Mouse (Mus musculus) hindbrain, embryonic 13.5 days (tissue): ENCODE data around the gene Id1. TPM values are rescaled to one million over a fixed set of nuclear protein-coding genes. Genes with fewer than 3 reads are reported as not detected.

Source experiments
- ATAC-seq: fragments of 200-750 bp; cut with Nextera tagmentation; 2 replicates; pipeline ENCODE4 v1.8.0; 2017; ENCODE audit warnings: moderate TSS enrichment; ENCODE audit not compliant: low FRiP score
- H3K27ac ChIP-seq: fragments of 300-500 bp; sonication (generic); 2 replicates; pipeline ENCODE4 v1.5.1; 2015; ENCODE audit warnings: inconsistent platforms, mild to moderate bottlenecking, moderate library complexity
- H3K27me3 ChIP-seq: fragments of 300-500 bp; sonication (generic); 2 replicates; pipeline ENCODE4 v1.6.1; 2015; ENCODE audit warnings: mild to moderate bottlenecking, inconsistent platforms
- H3K36me3 ChIP-seq: fragments of 300-500 bp; sonication (generic); 2 replicates; pipeline ENCODE4 v1.6.1; 2015; ENCODE audit warnings: mild to moderate bottlenecking, inconsistent platforms
- H3K4me1 ChIP-seq: fragments of 300-500 bp; sonication (generic); replicated peaks from 2 replicates; pipeline ENCODE4 v1.6.1; 2015; ENCODE audit warnings: inconsistent platforms
- H3K4me2 ChIP-seq: fragments of 300-500 bp; sonication (generic); 2 replicates; pipeline ENCODE4 v1.6.1; 2015; ENCODE audit warnings: inconsistent platforms, mild to moderate bottlenecking, moderate library complexity
- H3K4me3 ChIP-seq: fragments of 300-500 bp; sonication (generic); 2 replicates; pipeline ENCODE4 v1.5.1; 2015; ENCODE audit warnings: mild to moderate bottlenecking, inconsistent platforms
- H3K9ac ChIP-seq: fragments of 300-500 bp; sonication (generic); 2 replicates; pipeline ENCODE4 v1.6.1; 2015; ENCODE audit warnings: mild to moderate bottlenecking, inconsistent platforms
- H3K9me3 ChIP-seq: fragments of 300-500 bp; sonication (generic); 2 replicates; pipeline ENCODE4 v1.6.1; 2016; ENCODE audit warnings: inconsistent platforms
- WGBS: fragments of 180-500 bp; shearing (Covaris S2); methylation state at CpG from one replicate; pipeline ENCODE4 v1.1.7; 2015; 5-methylcytosine and 5-hydroxymethylcytosine counted together
- polyA plus RNA-seq: library from polyadenylated mRNA; unstranded; fragments of >200 nt; fragmentation: Nextera tagmentation; extraction: Ambion mirVana; gene quantifications from 2 replicates; pipeline ENCODE4 v1.2.1, GENCODE M21; 2015

Id1 gene
- polyA plus RNA-seq, 1 experiment from 2014 or later = 87.0 TPM

GRCm38 (mm10) chr2:152764172-152765044, 28.4 kb downstream of the Id1 start:
- no peaks in the 10 kb centered on the region for H3K27me3 ChIP-seq
- 4% methylated on average over 14 of the region's 14 CpGs for WGBS
- ATAC-seq = no peak; the same call in none of the 2 replicates
- no peaks in the 10 kb centered on the region for H3K36me3 ChIP-seq
- H3K9ac ChIP-seq = peak overlapping the region; percentile 49; the same call in 1 of the 2 replicates
- no peak overlapping the region for H3K27ac ChIP-seq
- peaks cover 23% of the 10 kb centered on the region for H3K4me1 ChIP-seq
- 0 out of 2 replicates have a peak overlapping the region, but pooled peaks have one; percentile 7 for H3K4me3 ChIP-seq
- peak overlapping the region; percentile 40 for H3K4me2 ChIP-seq
- H3K9me3 ChIP-seq = no peaks in the 10 kb centered on the region

- Histone ChIP-seq H3K36me3 (no peaks in the 10 kb centered on the region), H3K27ac (no peak overlapping the region; the same call in 1 of the 2 replicates), H3K9me3 (no peaks in the 10 kb centered on the region), H3K4me3 (no peak overlapping the region), H3K27me3 (no peaks in the 10 kb centered on the region), H3K4me1 (peaks cover 23% of the 10 kb centered on the region), H3K4me2 (peak overlapping the region; percentile 40), H3K9ac (peak overlapping the region; percentile 49; the same call in 1 of the 2 replicates)
- 29% methylated on average over 7 of the region's 7 CpGs for WGBS
- ATAC-seq = peak; percentile 30; the same call in 1 of the 2 replicates
Measured at GRCm38 (mm10) chr2:152765045-152765674, 29.1 kb downstream of the Id1 start.

DNA sequence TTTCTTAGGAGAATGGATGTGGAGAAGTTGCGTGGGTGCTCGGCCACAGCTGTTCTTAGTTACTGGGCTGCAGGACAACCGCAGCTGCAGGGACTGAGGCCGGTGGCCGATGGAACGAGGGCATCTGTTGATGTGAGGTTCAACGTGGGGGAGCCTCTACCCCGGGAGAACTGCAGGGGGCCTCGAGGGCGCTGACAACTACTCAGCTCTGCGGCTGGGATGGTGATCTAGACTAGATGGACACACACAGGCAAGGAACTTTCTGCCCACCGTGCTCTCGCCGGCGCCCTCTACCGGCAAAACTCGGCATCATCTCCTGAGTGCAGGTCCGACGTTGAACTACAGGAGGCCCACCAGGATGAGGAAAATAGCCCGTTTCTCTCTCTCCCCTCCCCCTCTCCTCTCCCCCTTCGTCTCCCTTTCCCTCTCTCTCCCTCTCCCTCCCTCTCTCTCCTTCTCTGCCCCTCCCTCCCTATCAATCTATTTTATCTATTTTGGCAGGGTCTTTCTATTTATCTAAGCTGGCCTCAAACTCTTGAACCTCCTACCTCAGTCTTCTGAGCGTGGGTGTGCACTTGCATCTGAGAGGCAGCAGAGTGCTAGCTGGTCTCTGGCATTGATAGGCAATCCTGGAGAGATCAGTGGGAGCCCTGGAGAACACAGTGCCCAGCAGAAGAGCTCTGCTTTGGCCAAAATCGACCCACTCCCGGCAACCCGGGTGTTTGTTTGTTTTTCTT, 30.5 kb downstream of the Id1 start:
- Histone ChIP-seq H3K27ac (no peak overlapping the region; the same call in 1 of the 2 replicates), H3K27me3 (no peaks in the 10 kb centered on the region), H3K36me3 (no peaks in the 10 kb centered on the region), H3K4me2 (no peak overlapping the region), H3K4me3 (no peak overlapping the region), H3K9ac (no peak overlapping the region), H3K9me3 (no peaks in the 10 kb centered on the region), H3K4me1 (peaks cover 23% of the 10 kb centered on the region)
- ATAC-seq = 0 out of 2 replicates have a peak, but pooled peaks have one; percentile 40
- WGBS = 21% methylated on average over 25 of the region's 25 CpGs

DNA sequence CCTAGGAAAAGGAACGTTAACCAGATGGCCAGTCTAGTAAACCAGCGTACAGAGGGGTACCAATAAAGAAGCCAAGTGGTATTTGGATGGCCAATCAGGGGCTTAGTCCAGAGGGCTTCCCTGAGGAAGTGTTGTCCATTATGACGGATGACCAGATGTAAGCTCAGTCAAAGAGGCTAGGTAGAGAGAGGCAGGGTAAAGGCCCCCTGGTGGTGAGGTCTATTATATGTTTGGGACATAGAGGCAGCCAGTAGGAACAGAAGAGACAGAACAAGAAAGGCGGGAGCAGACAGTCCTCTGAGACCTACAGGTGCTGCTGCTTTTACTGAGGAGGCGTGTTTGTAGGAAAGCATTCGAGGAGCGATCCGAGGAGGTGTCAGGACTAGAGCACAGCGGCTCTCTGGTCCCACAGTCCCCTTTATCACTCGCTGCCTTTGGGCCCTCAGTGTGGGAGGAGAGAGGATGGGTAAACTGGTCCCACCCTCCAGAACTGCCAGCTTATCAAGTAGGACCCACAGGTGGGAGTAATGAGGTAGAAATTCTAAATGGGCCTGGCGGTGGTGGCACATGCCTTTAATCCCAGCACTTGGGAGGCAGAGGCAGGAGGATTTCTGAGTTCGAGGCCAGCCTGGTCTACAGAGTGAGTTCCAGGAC, 31.7 kb downstream of the Id1 start:
- Histone ChIP-seq H3K27me3 (no peaks in the 10 kb centered on the region), H3K4me2 (no peak overlapping the region), H3K9me3 (no peaks in the 10 kb centered on the region), H3K4me3 (no peak overlapping the region), H3K36me3 (no peaks in the 10 kb centered on the region), H3K9ac (no peak overlapping the region), H3K4me1 (peaks cover 23% of the 10 kb centered on the region), H3K27ac (no peak overlapping the region)
- WGBS = 52% methylated on average over 12 of the region's 12 CpGs
- ATAC-seq = no peak

GRCm38 (mm10) chr2:152769677-152770076, 33.6 kb downstream of the Id1 start:
- Histone ChIP-seq H3K36me3 (no peaks in the 10 kb centered on the region), H3K27ac (no peak overlapping the region), H3K9me3 (no peaks in the 10 kb centered on the region), H3K9ac (no peak overlapping the region), H3K4me3 (no peak overlapping the region), H3K4me1 (peaks cover 13% of the 10 kb centered on the region), H3K4me2 (no peak overlapping the region), H3K27me3 (no peaks in the 10 kb centered on the region)
- ATAC-seq = no peak
- 92% methylated on average over 7 of the region's 7 CpGs for WGBS

DNA sequence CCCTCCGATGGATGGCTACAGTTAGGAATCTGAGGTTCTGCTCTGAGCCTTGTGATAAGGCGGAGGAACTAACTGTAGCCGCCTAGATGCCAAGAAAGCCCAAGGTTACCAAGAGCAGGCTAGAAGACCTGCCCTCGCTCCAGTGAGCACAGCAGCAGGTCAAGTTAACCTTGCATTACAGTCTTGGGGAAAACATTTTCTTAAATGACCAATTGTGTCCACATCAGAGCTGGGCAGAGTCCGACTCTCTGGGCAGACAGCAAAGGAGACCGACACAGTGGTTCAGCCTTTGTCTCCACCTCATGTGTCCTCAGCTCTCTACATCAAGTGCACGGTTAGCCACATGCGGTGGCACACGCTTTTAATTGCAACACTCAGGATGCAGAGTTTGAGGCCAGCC, 35.5 kb downstream of the Id1 start:
- ATAC-seq = no peak
- Histone ChIP-seq H3K27me3 (no peaks in the 10 kb centered on the region), H3K4me1 (no peaks in the 10 kb centered on the region), H3K4me2 (no peak overlapping the region), H3K9ac (no peak overlapping the region), H3K27ac (no peak overlapping the region), H3K36me3 (no peaks in the 10 kb centered on the region), H3K9me3 (no peaks in the 10 kb centered on the region), H3K4me3 (no peak overlapping the region)
- WGBS = 90% methylated on average over 9 of the region's 9 CpGs

- Histone ChIP-seq H3K9me3 (no peaks in the 10 kb centered on the region), H3K4me3 (no peak overlapping the region), H3K4me2 (no peak overlapping the region), H3K27ac (no peak overlapping the region), H3K27me3 (no peaks in the 10 kb centered on the region), H3K4me1 (no peaks in the 10 kb centered on the region), H3K36me3 (no peaks in the 10 kb centered on the region), H3K9ac (no peak overlapping the region)
- WGBS = 43% methylated on average over 1 of the region's 1 CpGs
- no peak for ATAC-seq
Measured at GRCm38 (mm10) chr2:152772231-152772630, 36.2 kb downstream of the Id1 start.

DNA sequence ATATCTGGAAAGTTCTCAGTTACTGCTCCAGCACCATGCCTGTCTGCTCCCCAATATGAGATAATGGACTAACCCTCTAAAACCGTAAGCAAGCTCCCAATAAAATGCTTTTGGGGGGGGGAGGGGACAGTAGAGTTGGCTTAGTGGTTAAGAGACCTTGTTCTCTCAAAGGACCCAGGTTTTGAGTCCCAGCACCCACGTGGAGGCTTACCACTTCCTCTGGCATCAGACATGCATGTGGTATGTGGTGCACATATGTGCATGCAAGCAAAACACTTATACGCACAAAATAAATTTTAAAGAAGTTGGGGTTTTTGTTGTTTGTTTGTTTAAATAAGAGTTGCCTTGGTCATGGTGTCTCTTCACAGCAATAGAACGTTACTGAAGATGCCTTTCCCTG, 39.3 kb downstream of the Id1 start:
- H3K27me3 ChIP-seq = no peaks in the 10 kb centered on the region
- peaks cover 15% of the 10 kb centered on the region for H3K36me3 ChIP-seq
- no peak overlapping the region for H3K9ac ChIP-seq
- no peaks in the 10 kb centered on the region for H3K9me3 ChIP-seq
- no peak for ATAC-seq
- no peak overlapping the region for H3K4me3 ChIP-seq
- H3K27ac ChIP-seq = no peak overlapping the region
- 83% methylated on average over 4 of the region's 4 CpGs for WGBS
- H3K4me1 ChIP-seq = no peaks in the 10 kb centered on the region
- H3K4me2 ChIP-seq = no peak overlapping the region

- H3K36me3 ChIP-seq = peaks cover 22% of the 10 kb centered on the region
- no peak overlapping the region for H3K9ac ChIP-seq
- no peaks in the 10 kb centered on the region for H3K9me3 ChIP-seq
- H3K27me3 ChIP-seq = no peaks in the 10 kb centered on the region
- 85% methylated on average over 3 of the region's 3 CpGs for WGBS
- H3K4me2 ChIP-seq = no peak overlapping the region
- H3K4me1 ChIP-seq = no peaks in the 10 kb centered on the region
- H3K27ac ChIP-seq = no peak overlapping the region
- ATAC-seq = no peak
- H3K4me3 ChIP-seq = no peak overlapping the region
Measured at GRCm38 (mm10) chr2:152776019-152776418, 40.0 kb downstream of the Id1 start.

DNA sequence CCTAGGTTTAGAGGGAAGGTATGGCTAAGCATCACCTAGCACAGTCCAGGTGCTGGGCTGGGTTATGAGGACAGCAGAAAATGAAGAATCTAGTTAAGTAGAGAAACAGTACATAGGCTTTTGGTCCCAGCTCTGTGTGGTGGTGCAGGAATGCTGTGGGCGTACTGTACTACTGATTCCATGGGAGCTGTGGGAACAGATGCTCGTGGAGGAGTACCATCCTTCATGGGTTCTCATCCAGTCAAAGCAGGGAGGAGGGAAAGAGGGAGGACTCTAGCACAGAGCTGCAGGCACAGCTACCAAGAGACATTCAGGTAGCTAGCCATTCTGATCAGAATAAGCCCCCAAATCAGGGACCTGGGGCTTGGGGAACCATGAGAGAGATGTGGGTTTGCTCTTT, 40.4 kb downstream of the Id1 start:
- H3K9ac ChIP-seq = no peak overlapping the region
- no peak overlapping the region for H3K4me3 ChIP-seq
- H3K27ac ChIP-seq = no peak overlapping the region
- H3K4me1 ChIP-seq = no peaks in the 10 kb centered on the region
- no peak overlapping the region for H3K4me2 ChIP-seq
- no peaks in the 10 kb centered on the region for H3K27me3 ChIP-seq
- H3K9me3 ChIP-seq = no peaks in the 10 kb centered on the region
- ATAC-seq = 0 out of 2 replicates have a peak, but pooled peaks have one; percentile 34
- peaks cover 26% of the 10 kb centered on the region for H3K36me3 ChIP-seq
- WGBS = 86% methylated on average over 2 of the region's 2 CpGs

DNA sequence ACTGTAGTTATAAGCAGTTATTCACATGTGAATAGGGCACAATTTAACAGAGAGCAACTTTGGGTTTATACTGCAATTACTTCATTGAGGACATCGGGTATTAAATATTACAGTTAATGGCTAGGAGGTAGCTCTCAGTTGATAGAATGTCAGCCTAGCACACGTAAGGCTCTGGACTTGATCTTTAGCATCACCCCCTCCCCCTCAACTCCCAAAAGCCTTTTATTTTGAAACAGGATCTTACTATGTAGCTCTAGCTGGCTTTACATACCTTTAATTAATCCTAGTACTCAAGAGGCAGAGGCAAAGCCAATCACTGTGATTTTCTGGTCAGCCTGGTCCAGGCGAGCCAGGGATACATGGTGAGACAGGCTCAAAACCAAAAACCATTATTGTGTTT, 41.0 kb downstream of the Id1 start:
- Histone ChIP-seq H3K36me3 (peaks cover 32% of the 10 kb centered on the region), H3K4me2 (no peak overlapping the region), H3K9ac (no peak overlapping the region), H3K27ac (no peak overlapping the region), H3K9me3 (no peaks in the 10 kb centered on the region), H3K4me3 (no peak overlapping the region), H3K4me1 (no peaks in the 10 kb centered on the region), H3K27me3 (no peaks in the 10 kb centered on the region)
- no peak for ATAC-seq
- WGBS = 88% methylated on average over 3 of the region's 3 CpGs

- H3K4me2 ChIP-seq = no peak overlapping the region
- no peak overlapping the region for H3K4me3 ChIP-seq
- peaks cover 7% of the 10 kb centered on the region for H3K4me1 ChIP-seq
- H3K27ac ChIP-seq = no peak overlapping the region
- no peak for ATAC-seq
- H3K27me3 ChIP-seq = no peaks in the 10 kb centered on the region
- no peaks in the 10 kb centered on the region for H3K9me3 ChIP-seq
- 86% methylated on average over 2 of the region's 2 CpGs for WGBS
- peaks cover 34% of the 10 kb centered on the region for H3K36me3 ChIP-seq
- no peak overlapping the region for H3K9ac ChIP-seq
Measured at GRCm38 (mm10) chr2:152780466-152780865, 44.4 kb downstream of the Id1 start.
